Mouse (Mus musculus) layer of hippocampus, postnatal 14 days (tissue): Measurements from ENCODE around the gene Pak4. TPM values are rescaled to one million over a fixed set of nuclear protein-coding genes. Genes with fewer than 3 reads are reported as not detected.
"Not testable (repeated sequence)": the region's sequence is repeated elsewhere in the genome, so short reads cannot be mapped to it uniquely, and the experiment has no call there.

Experiments
- DNase-seq, 2 experiments: peaks; one replicate each; pipeline ENCODE4 v3.0.0; 2021 to 2022; ENCODE audit warnings: low spot score in 2 of 2, mixed read lengths in 1 of 2
- microRNA-seq, 2 experiments: library from miRNA; unstranded; fragments of <30 nt; microRNA quantifications; one replicate each; pipeline ENCODE4 v1.2.0; 2021
- total RNA-seq, 2 experiments: library from RNA; stranded (reverse); gene quantifications; 2 replicates each; pipeline ENCODE4 v1.2.3; 2021

The Pak4 gene
- total RNA-seq, 2 experiments from 2014 or later: 11.6 to 14.6 TPM

GRCm38 (mm10) chr7:28511441-28511840 is 86.5 kb downstream of the Pak4 start:
- DNase-seq: no peak

DNA sequence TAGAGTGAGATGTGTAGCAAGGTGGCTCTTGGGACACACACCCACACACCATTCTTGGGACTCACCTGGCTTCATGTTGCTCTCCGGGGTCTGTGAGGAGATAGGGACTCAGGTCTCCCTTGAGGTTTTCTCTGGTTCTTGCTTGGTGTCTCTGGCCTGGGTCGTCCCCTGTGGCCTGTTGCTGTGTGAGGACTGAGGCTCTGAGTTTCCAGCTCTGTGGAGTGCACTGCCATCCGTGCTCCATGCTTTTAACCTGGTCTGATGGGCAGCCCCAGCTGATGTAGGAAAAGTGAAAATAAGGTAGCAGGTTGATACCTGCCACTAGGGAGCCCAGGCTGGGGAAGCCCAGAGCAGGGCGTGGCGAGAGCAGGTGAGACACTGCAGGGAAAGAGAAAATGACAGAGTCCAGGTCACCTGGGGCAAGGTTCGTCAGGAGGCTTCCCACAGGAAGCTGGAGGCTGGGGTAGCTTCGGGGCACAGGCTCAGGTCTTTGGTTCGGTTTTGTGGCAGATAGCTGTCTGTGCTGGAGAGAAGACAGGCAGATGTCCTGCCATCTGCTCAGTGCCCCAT is 87.5 kb downstream of the Pak4 start, which contains the start of gene Ifnl2:
TSS of gene Ifnl2 (minus strand) at position 51 of the 570 bp plus-strand sequence.
- DNase-seq: peak in 1 of 2 experiments; percentile 29

DNA sequence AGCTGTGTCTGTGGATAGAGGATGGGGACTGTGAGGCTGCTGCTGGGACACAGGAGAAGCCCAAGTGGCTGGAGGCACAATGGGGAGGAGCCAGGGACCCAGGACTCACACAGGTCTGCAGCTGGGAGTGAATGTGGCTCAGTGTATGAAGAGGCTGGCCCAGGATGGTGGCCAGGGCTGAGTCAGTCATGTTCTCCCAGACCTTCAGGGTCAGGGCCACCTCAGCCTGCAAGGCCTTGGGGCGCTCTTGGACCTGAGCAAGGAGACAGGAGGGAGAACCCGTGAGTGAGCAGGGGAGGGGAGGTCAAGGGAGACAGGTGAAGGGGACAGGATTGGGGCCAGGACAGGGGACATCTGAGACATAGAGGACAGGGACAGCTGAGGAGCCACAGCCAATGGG is 88.9 kb downstream of the Pak4 start:
- DNase-seq: not testable (repeated sequence)

Small RNA genes lying within 50 kb of the gene (microRNA-seq; reads per million reads assigned to microRNA genes)
- gene Mir7049: 1.4 to 2.5 reads per million in 2 experiments

Other genes starting within 250 kb of the Pak4 start
- 100 to 1,000 TPM; 464 to 499 TPM for gene Rps16, start 247.5 kb downstream of the Pak4 start, total RNA-seq
- 10 to 100 TPM; 11.6 to 12.3 TPM for gene Plekhg2, start 225.6 kb downstream of the Pak4 start, total RNA-seq
- 1 to 10 TPM; 3.6 to 3.9 TPM for gene Zfp36, start 217.9 kb downstream of the Pak4 start, total RNA-seq
- 10 to 100 TPM; 19.3 to 20.1 TPM for gene Med29, start 205.5 kb downstream of the Pak4 start, total RNA-seq
- gene Paf1, start 205.2 kb downstream of the Pak4 start, total RNA-seq: 10 to 100 TPM; 73.5 to 74.2 TPM
- 1 to 10 TPM; 3.2 to 3.8 TPM for gene Gmfg, start 160.7 kb downstream of the Pak4 start, total RNA-seq
- gene Lrfn1, start 146.2 kb downstream of the Pak4 start, total RNA-seq: 10 to 100 TPM; 80.1 to 83.1 TPM
- gene Ifnl2, start 87.7 kb downstream of the Pak4 start, total RNA-seq: not detected
- not detected for gene Ifnl3, start 75.3 kb downstream of the Pak4 start, total RNA-seq
- not detected for gene Sycn, start 57.3 kb downstream of the Pak4 start, total RNA-seq
- gene Nccrp1, start 50.9 kb downstream of the Pak4 start, total RNA-seq: under 1 TPM; 0.33 to 0.62 TPM
- gene Samd4b, start within 50 bp of the Pak4 start, total RNA-seq: 10 to 100 TPM; 69.5 to 71.6 TPM
- 1 to 10 TPM; 1.0 to 1.9 TPM for gene Acp7, start 33.1 kb upstream of the Pak4 start, total RNA-seq
- gene Fbxo27, start 94.7 kb upstream of the Pak4 start, total RNA-seq: 10 to 100 TPM; 14.5 to 15.7 TPM
- gene Fbxo17, start 118.6 kb upstream of the Pak4 start, total RNA-seq: under 1 TPM; 0.88 to 0.97 TPM
- 10 to 100 TPM; 55.4 to 66.9 TPM for gene Mrps12, start 143.6 kb upstream of the Pak4 start, total RNA-seq
- 10 to 100 TPM; 14.4 to 15.0 TPM for gene Sars2, start 143.8 kb upstream of the Pak4 start, total RNA-seq
- under 1 TPM in 1 of 2 experiments, not detected in 1; 0.41 TPM for gene Ccer2, start 158.0 kb upstream of the Pak4 start, total RNA-seq
- 100 to 1,000 TPM; 325 to 336 TPM for gene Sirt2, start 168.6 kb upstream of the Pak4 start, total RNA-seq
- 10 to 100 TPM; 31.4 to 33.9 TPM for gene Nfkbib, start 169.3 kb upstream of the Pak4 start, total RNA-seq
- gene Rinl, start 190.8 kb upstream of the Pak4 start, total RNA-seq: 1 to 10 TPM; 2.9 to 3.3 TPM
- 100 to 1,000 TPM; 379 to 416 TPM for gene Hnrnpl, start 210.4 kb upstream of the Pak4 start, total RNA-seq
- gene Ech1, start 227.0 kb upstream of the Pak4 start, total RNA-seq: 10 to 100 TPM; 58.2 to 61.2 TPM
- gene Lgals4, start 235.7 kb upstream of the Pak4 start, total RNA-seq: 1 to 10 TPM; 3.9 to 4.2 TPM